Mouse (Mus musculus) embryonic facial prominence, embryonic 13.5 days (tissue): ENCODE data around the gene Dnajb1. TPM values are rescaled to one million over a fixed set of nuclear protein-coding genes. Genes with fewer than 3 reads are reported as not detected.
A peak's percentile ranks its signal among the peaks of the same experiment; 100 is the strongest.
"Not testable (repeated sequence)": the region's sequence is repeated elsewhere in the genome, so short reads cannot be mapped to it uniquely, and the experiment has no call there.

ENCODE experiments used
- ATAC-seq: fragments of 200-750 bp; cut with Nextera tagmentation; 2 replicates; pipeline ENCODE4 v1.8.0; 2017; ENCODE audit warnings: low read depth; ENCODE audit not compliant: insufficient number of reproducible peaks, insufficient read depth, low FRiP score, low TSS enrichment
- H3K27ac ChIP-seq: fragments of 300-500 bp; sonication (generic); 2 replicates; pipeline ENCODE4 v1.5.1; 2015; ENCODE audit warnings: moderate library complexity, mild to moderate bottlenecking, inconsistent platforms
- H3K27me3 ChIP-seq: fragments of 300-500 bp; sonication (generic); 2 replicates; pipeline ENCODE4 v1.6.1; 2015; ENCODE audit warnings: mild to moderate bottlenecking, inconsistent platforms
- H3K36me3 ChIP-seq: fragments of 300-500 bp; sonication (generic); 2 replicates; pipeline ENCODE4 v1.6.1; 2015; ENCODE audit warnings: mild to moderate bottlenecking, inconsistent platforms
- H3K4me1 ChIP-seq: fragments of 300-500 bp; sonication (generic); 2 replicates; pipeline ENCODE4 v1.6.1; 2015; ENCODE audit warnings: inconsistent platforms
- H3K4me2 ChIP-seq: fragments of 300-500 bp; sonication (generic); 2 replicates; pipeline ENCODE4 v1.6.1; 2015; ENCODE audit warnings: moderate library complexity, mild to moderate bottlenecking, inconsistent platforms
- H3K4me3 ChIP-seq: fragments of 300-500 bp; sonication (generic); 2 replicates; pipeline ENCODE4 v1.5.1; 2015; ENCODE audit warnings: mild to moderate bottlenecking, inconsistent platforms
- H3K9ac ChIP-seq: fragments of 300-500 bp; sonication (generic); 2 replicates; pipeline ENCODE4 v1.6.1; 2015; ENCODE audit warnings: mild to moderate bottlenecking, inconsistent platforms
- H3K9me3 ChIP-seq: fragments of 300-500 bp; sonication (generic); 2 replicates; pipeline ENCODE4 v1.6.1; 2016; ENCODE audit warnings: inconsistent platforms
- WGBS: fragments of 180-500 bp; shearing (Covaris S2); methylation state at CpG from one replicate; pipeline ENCODE4 v1.1.7; 2015; ENCODE audit warnings: mixed read lengths; 5-methylcytosine and 5-hydroxymethylcytosine counted together
- polyA plus RNA-seq: library from polyadenylated mRNA; unstranded; fragments of >200 nt; fragmentation: Nextera tagmentation; extraction: Ambion mirVana; gene quantifications from 2 replicates; pipeline ENCODE4 v1.2.1, GENCODE M21; 2015

Dnajb1 gene
- 63.2 and 68.8 TPM in 2 replicates for polyA plus RNA-seq

- ATAC-seq: peak; percentile 96
- peaks cover 24% of the 10 kb centered on the region for H3K4me1 ChIP-seq
- peaks cover 32% of the 10 kb centered on the region for H3K36me3 ChIP-seq
- peak within 1 kb of the TSS; percentile 99 for H3K27ac ChIP-seq
- H3K27me3 ChIP-seq: no peaks in the 10 kb centered on the region
- under 1% methylated on average over 69 of the region's 69 CpGs for WGBS
- H3K9ac ChIP-seq: peak within 1 kb of the TSS; percentile 87
- peak within 1 kb of the TSS; percentile 77 for H3K4me3 ChIP-seq
- no peaks in the 10 kb centered on the region for H3K9me3 ChIP-seq
- H3K4me2 ChIP-seq: peak within 1 kb of the TSS; percentile 83
Observed at GRCm38 (mm10) chr8:83607661-83608397, at the start of gene Dnajb1, which contains the start of gene Tecr. Gene Dnajb1 (plus strand): TSS chr8:83608193. Gene Tecr (minus strand): TSS chr8:83607971.

- H3K36me3 ChIP-seq: no peaks in the 10 kb centered on the region
- no peak overlapping the region for H3K4me3 ChIP-seq
- no peak overlapping the region for H3K9ac ChIP-seq
- H3K27me3 ChIP-seq: no peaks in the 10 kb centered on the region
- H3K4me1 ChIP-seq: peaks cover 6% of the 10 kb centered on the region
- ATAC-seq: no peak
- no peaks in the 10 kb centered on the region for H3K9me3 ChIP-seq
- H3K4me2 ChIP-seq: no peak overlapping the region
- 80% methylated on average over 3 of the region's 3 CpGs for WGBS
- no peak overlapping the region for H3K27ac ChIP-seq
Observed at GRCm38 (mm10) chr8:83562669-83563068, 45.3 kb upstream of the Dnajb1 start.

GRCm38 (mm10) chr8:83563246-83563645 lies 44.7 kb upstream of the Dnajb1 start:
- H3K4me1 ChIP-seq: peaks cover 12% of the 10 kb centered on the region
- H3K4me3 ChIP-seq: no peak overlapping the region
- H3K9me3 ChIP-seq: no peaks in the 10 kb centered on the region
- ATAC-seq: no peak
- no peaks in the 10 kb centered on the region for H3K27me3 ChIP-seq
- WGBS: 72% methylated on average over 4 of the region's 4 CpGs
- H3K36me3 ChIP-seq: no peaks in the 10 kb centered on the region
- H3K4me2 ChIP-seq: no peak overlapping the region
- no peak overlapping the region for H3K9ac ChIP-seq
- H3K27ac ChIP-seq: no peak overlapping the region

GRCm38 (mm10) chr8:83565731-83566375 lies 42.1 kb upstream of the Dnajb1 start:
- Histone ChIP-seq H3K4me2 (peak overlapping the region; percentile 93), H3K36me3 (peaks cover 15% of the 10 kb centered on the region), H3K4me3 (0 out of 2 replicates have a peak overlapping the region, but pooled peaks have one; percentile 79), H3K4me1 (peaks cover 13% of the 10 kb centered on the region), H3K27ac (no peak overlapping the region), H3K9me3 (no peaks in the 10 kb centered on the region), H3K9ac (no peak overlapping the region), H3K27me3 (no peaks in the 10 kb centered on the region)
- 75% methylated on average over 9 of the region's 9 CpGs for WGBS
- no peak for ATAC-seq

- Histone ChIP-seq H3K4me3 (peak within 1 kb of the TSS; percentile 79), H3K27ac (peak within 1 kb of the TSS; percentile 73), H3K27me3 (no peaks in the 10 kb centered on the region), H3K9ac (peak within 1 kb of the TSS; percentile 84), H3K36me3 (peaks cover 23% of the 10 kb centered on the region), H3K4me2 (peak within 1 kb of the TSS; percentile 93), H3K9me3 (no peaks in the 10 kb centered on the region), H3K4me1 (peaks cover 13% of the 10 kb centered on the region)
- under 1% methylated on average over 48 of the region's 48 CpGs for WGBS
- peak; percentile 69 for ATAC-seq
Observed at GRCm38 (mm10) chr8:83566469-83567395, 41.3 kb upstream of the Dnajb1 start, which contains the start of gene Ndufb7. Gene Ndufb7 (plus strand): TSS chr8:83566671.

- no peaks in the 10 kb centered on the region for H3K9me3 ChIP-seq
- 50% methylated on average over 3 of the region's 3 CpGs for WGBS
- H3K36me3 ChIP-seq: peaks cover 32% of the 10 kb centered on the region
- peak overlapping the region; percentile 84 for H3K9ac ChIP-seq
- no peak for ATAC-seq
- peak overlapping the region; percentile 79 for H3K4me3 ChIP-seq
- H3K27me3 ChIP-seq: no peaks in the 10 kb centered on the region
- H3K4me2 ChIP-seq: peak overlapping the region; percentile 93
- H3K27ac ChIP-seq: no peak overlapping the region
- H3K4me1 ChIP-seq: peaks cover 13% of the 10 kb centered on the region
Observed at GRCm38 (mm10) chr8:83567668-83568067, 40.3 kb upstream of the Dnajb1 start.

- H3K27me3 ChIP-seq: no peaks in the 10 kb centered on the region
- H3K9me3 ChIP-seq: no peaks in the 10 kb centered on the region
- ATAC-seq: no peak
- peak overlapping the region; percentile 93 for H3K4me2 ChIP-seq
- H3K4me3 ChIP-seq: peak overlapping the region; percentile 79; the same call in 1 of the 2 replicates
- peaks cover 13% of the 10 kb centered on the region for H3K4me1 ChIP-seq
- peaks cover 37% of the 10 kb centered on the region for H3K36me3 ChIP-seq
- H3K27ac ChIP-seq: no peak overlapping the region
- peak overlapping the region; percentile 84 for H3K9ac ChIP-seq
- 59% methylated on average over 5 of the region's 5 CpGs for WGBS
Observed at GRCm38 (mm10) chr8:83568128-83568527, 39.9 kb upstream of the Dnajb1 start.

- WGBS: 78% methylated on average over 5 of the region's 5 CpGs
- no peak for ATAC-seq
- Histone ChIP-seq H3K9ac (no peak overlapping the region), H3K27ac (no peak overlapping the region), H3K4me3 (no peak overlapping the region), H3K4me1 (peaks cover 13% of the 10 kb centered on the region), H3K9me3 (no peaks in the 10 kb centered on the region), H3K36me3 (peaks cover 43% of the 10 kb centered on the region), H3K27me3 (no peaks in the 10 kb centered on the region), H3K4me2 (no peak overlapping the region)
Observed at GRCm38 (mm10) chr8:83568755-83569154, 39.2 kb upstream of the Dnajb1 start.

- H3K27me3 ChIP-seq: no peaks in the 10 kb centered on the region
- H3K9ac ChIP-seq: no peak overlapping the region
- H3K4me1 ChIP-seq: peaks cover 17% of the 10 kb centered on the region
- H3K9me3 ChIP-seq: no peaks in the 10 kb centered on the region
- H3K36me3 ChIP-seq: peaks cover 47% of the 10 kb centered on the region
- ATAC-seq: no peak
- H3K4me2 ChIP-seq: no peak overlapping the region
- H3K27ac ChIP-seq: no peak overlapping the region
- no peak overlapping the region for H3K4me3 ChIP-seq
- 76% methylated on average over 4 of the region's 4 CpGs for WGBS
Observed at GRCm38 (mm10) chr8:83569165-83569564, 38.8 kb upstream of the Dnajb1 start.

GRCm38 (mm10) chr8:83570272-83571000 lies 37.6 kb upstream of the Dnajb1 start:
- 85% methylated on average over 15 of the region's 15 CpGs for whole genome bisulfite sequencing
- H3K4me3 ChIP-seq: no peak overlapping the region
- H3K4me2 ChIP-seq: no peak overlapping the region
- no peak for ATAC-seq
- H3K9me3 ChIP-seq: no peaks in the 10 kb centered on the region
- no peak overlapping the region for H3K27ac ChIP-seq
- H3K36me3 ChIP-seq: peaks cover 55% of the 10 kb centered on the region
- peaks cover 29% of the 10 kb centered on the region for H3K4me1 ChIP-seq
- no peak overlapping the region for H3K9ac ChIP-seq
- H3K27me3 ChIP-seq: no peaks in the 10 kb centered on the region

GRCm38 (mm10) chr8:83571001-83571340 lies 37.0 kb upstream of the Dnajb1 start:
- H3K4me2 ChIP-seq, ATAC-seq, H3K9me3 ChIP-seq, H3K27me3 ChIP-seq, H3K9ac ChIP-seq, H3K4me3 ChIP-seq, H3K27ac ChIP-seq: not testable (repeated sequence)
- H3K36me3 ChIP-seq: peaks cover 55% of the 10 kb centered on the region
- peaks cover 35% of the 10 kb centered on the region for H3K4me1 ChIP-seq
- WGBS: 90% methylated on average over 7 of the region's 7 CpGs
